20 mouse cellular contexts compared by ENCODE assay signal in the genomic region with DNA sequence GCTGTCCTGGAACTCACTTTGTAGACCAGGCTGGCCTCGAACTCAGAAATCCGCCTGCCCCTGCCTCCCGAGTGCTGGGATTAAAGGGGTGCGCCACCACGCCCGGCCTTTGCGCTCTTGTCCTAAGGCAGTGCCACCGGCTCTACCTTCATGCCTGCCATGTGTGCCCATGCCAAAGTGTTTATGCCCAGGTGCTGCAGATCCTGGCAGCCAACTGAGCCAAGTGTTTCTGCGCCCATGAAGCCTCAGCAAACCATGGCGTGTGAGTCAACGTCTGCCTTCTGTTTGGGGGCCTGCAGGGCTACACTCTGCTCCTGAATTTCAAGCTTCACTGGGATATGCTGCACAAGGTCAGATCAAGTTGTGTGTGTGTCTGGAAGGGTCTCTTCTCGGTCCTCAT. TPM values are rescaled to one million over a fixed set of nuclear protein-coding genes. Genes with fewer than 3 reads are reported as not detected.
A peak's percentile ranks its signal among the peaks of the same experiment; 100 is the strongest.
DNase-seq lines count a peak whose midpoint lies in the region; ATAC-seq and TF ChIP-seq lines count a peak whose summit lies in the region.
"Had no signal": no experiment of that assay in that cellular context is flagged by ENCODE, and none has a peak within 500 bp of the region (broad histone marks: within the 10 kb centered on the region; RNA-seq: fewer than 3 reads in every experiment).

No protein-coding gene starts in this region.

- H3K4me1 ChIP-seq in liver, embryonic 11.5 days (replicated peaks; ENCODE audit: control insufficient read depth, insufficient read depth, low read length) = peaks cover 2% of the 10 kb centered on the region; the same call in 1 of the 2 replicates
- peaks cover 11% of the 10 kb centered on the region; the same call in 1 of the 2 replicates for H3K4me1 ChIP-seq in liver, postnatal 0 days (ENCODE audit: insufficient read depth)
- H3K4me1 ChIP-seq in intestine, embryonic 16.5 days (ENCODE audit: control insufficient read depth, insufficient read depth, low read length) = peaks cover 38% of the 10 kb centered on the region
- H3K4me1 ChIP-seq in stomach, embryonic 16.5 days (ENCODE audit: control insufficient read depth, insufficient read depth, low read length) = peaks cover 3% of the 10 kb centered on the region; the same call in 1 of the 2 replicates
- H3K4me1 ChIP-seq: hindbrain, embryonic 12.5 days; neural tube, embryonic 15.5 days had no signal

- H3K4me3 ChIP-seq in liver, embryonic 11.5 days (ENCODE audit: low read depth, low read length) = no peak overlapping the region
- no peak overlapping the region for H3K4me3 ChIP-seq in liver, postnatal 0 days (ENCODE audit: low read depth, low read length)
- H3K4me3 ChIP-seq in intestine, embryonic 16.5 days (ENCODE audit: low read length) = no peak overlapping the region
- H3K4me3 ChIP-seq in stomach, embryonic 16.5 days (replicated peaks; ENCODE audit: low read length) = no peak overlapping the region
- H3K4me3 ChIP-seq: embryonic facial prominence, embryonic 15.5 days; hindbrain, embryonic 12.5 days; neural tube, embryonic 15.5 days had no signal

- WGBS in liver, embryonic 11.5 days = 85% methylated on average over 12 of the region's 12 CpGs
- 89% methylated on average over 12 of the region's 12 CpGs for WGBS in liver, postnatal 0 days (ENCODE audit: insufficient replicate concordance)
- 87% methylated on average over 12 of the region's 12 CpGs for WGBS in intestine, embryonic 16.5 days
- 86% methylated on average over 12 of the region's 12 CpGs for WGBS in stomach, embryonic 16.5 days

- peak; percentile 58 for DNase-seq in cerebellum, adult 9-11 months
- no peak for DNase-seq in liver, embryonic 11.5 days (ENCODE audit: low spot score)
- no peak for DNase-seq in liver, postnatal 0 days
- DNase-seq in frontal cortex, postnatal 36 days (ENCODE audit: low spot score in 2 of 2) = no peak
- DNase-seq: gastrocnemius, postnatal 14 days; heart, adult 18-20 months; heart, postnatal 14 days; layer of hippocampus, postnatal 36 days; lung, embryonic 14.5 days; lung, postnatal 36 days; right cerebral cortex, postnatal 14 days had no signal

- H3K9ac ChIP-seq in liver, embryonic 11.5 days (ENCODE audit: low read depth, low read length) = no peak overlapping the region
- no peak overlapping the region for H3K9ac ChIP-seq in liver, postnatal 0 days (replicated peaks)
- H3K9ac ChIP-seq in intestine, embryonic 16.5 days (ENCODE audit: low read depth, low read length) = peak overlapping the region; percentile 37; the same call in 1 of the 2 replicates
- H3K9ac ChIP-seq in stomach, embryonic 16.5 days (ENCODE audit: low read length) = peak overlapping the region; percentile 10; the same call in 1 of the 2 replicates
- H3K9ac ChIP-seq: embryonic facial prominence, embryonic 15.5 days; hindbrain, embryonic 12.5 days; lung, embryonic 14.5 days; neural tube, embryonic 15.5 days had no signal

- H3K9me3 ChIP-seq in liver, embryonic 11.5 days (ENCODE audit: control insufficient read depth, low read length) = no peaks in the 10 kb centered on the region
- no peaks in the 10 kb centered on the region for H3K9me3 ChIP-seq in liver, postnatal 0 days (ENCODE audit: low read length)
- H3K9me3 ChIP-seq in intestine, embryonic 16.5 days (ENCODE audit: control insufficient read depth, low read length) = no peaks in the 10 kb centered on the region
- H3K9me3 ChIP-seq in stomach, embryonic 16.5 days (replicated peaks; ENCODE audit: control insufficient read depth, low read length) = no peaks in the 10 kb centered on the region
- H3K9me3 ChIP-seq: embryonic facial prominence, embryonic 15.5 days; hindbrain, embryonic 12.5 days; neural tube, embryonic 15.5 days had no signal

- no peak for TF ChIP-seq EP300 in liver, postnatal 0 days (IDR thresholded peaks at IDR 0.05; ENCODE audit: low read depth)

- H3K27me3 ChIP-seq in liver, embryonic 11.5 days (replicated peaks; ENCODE audit: control insufficient read depth, insufficient read depth, low read length) = no peaks in the 10 kb centered on the region
- no peaks in the 10 kb centered on the region for H3K27me3 ChIP-seq in liver, postnatal 0 days (ENCODE audit: insufficient read depth, low read length)
- H3K27me3 ChIP-seq in intestine, embryonic 16.5 days (replicated peaks; ENCODE audit: control insufficient read depth, insufficient read depth, low read length) = no peaks in the 10 kb centered on the region
- H3K27me3 ChIP-seq in stomach, embryonic 16.5 days (ENCODE audit: control insufficient read depth, insufficient read depth, low read length) = no peaks in the 10 kb centered on the region
- H3K27me3 ChIP-seq: embryonic facial prominence, embryonic 15.5 days; hindbrain, embryonic 12.5 days; neural tube, embryonic 15.5 days had no signal

- no peaks in the 10 kb centered on the region for H3K36me3 ChIP-seq in liver, embryonic 11.5 days (ENCODE audit: control insufficient read depth, insufficient read depth, low read length)
- H3K36me3 ChIP-seq in liver, postnatal 0 days (replicated peaks; ENCODE audit: insufficient read depth, low read length) = no peaks in the 10 kb centered on the region
- no peaks in the 10 kb centered on the region for H3K36me3 ChIP-seq in intestine, embryonic 16.5 days (ENCODE audit: control insufficient read depth, insufficient read depth, low read length)
- H3K36me3 ChIP-seq in stomach, embryonic 16.5 days (ENCODE audit: control insufficient read depth, insufficient read depth, low read length) = no peaks in the 10 kb centered on the region

- no peak overlapping the region for H3K4me2 ChIP-seq in liver, embryonic 11.5 days
- H3K4me2 ChIP-seq in liver, postnatal 0 days (ENCODE audit: low read depth, low read length) = no peak overlapping the region
- H3K4me2 ChIP-seq in intestine, embryonic 16.5 days (ENCODE audit: low read depth, low read length) = no peak overlapping the region
- H3K4me2 ChIP-seq in stomach, embryonic 16.5 days (ENCODE audit: low read depth, low read length) = no peak overlapping the region
- H3K4me2 ChIP-seq: embryonic facial prominence, embryonic 15.5 days; hindbrain, embryonic 12.5 days; lung, embryonic 14.5 days; neural tube, embryonic 15.5 days had no signal

- ATAC-seq in cerebellum, adult (ENCODE audit: insufficient number of reproducible peaks, low FRiP score, low TSS enrichment) = no peak
- ATAC-seq in liver, embryonic 11.5 days (replicated peaks; ENCODE audit: low FRiP score) = no peak
- no peak for ATAC-seq in liver, postnatal 0 days
- ATAC-seq in intestine, embryonic 16.5 days = no peak
- no peak for ATAC-seq in stomach, embryonic 16.5 days (ENCODE audit: insufficient read depth, low FRiP score)
- ATAC-seq in activated CD4-positive, CD25-positive, alpha-beta regulatory T cell, adult 4 months = no peak
- ATAC-seq: midbrain, embryonic 16.5 days had no signal

- H3K27ac ChIP-seq in liver, embryonic 11.5 days (ENCODE audit: low read depth, low read length) = peak overlapping the region; percentile 33; the same call in 1 of the 2 replicates
- H3K27ac ChIP-seq in liver, postnatal 0 days (ENCODE audit: low read depth) = no peak overlapping the region
- H3K27ac ChIP-seq in intestine, embryonic 16.5 days (ENCODE audit: low read length) = peak overlapping the region; percentile 94
- H3K27ac ChIP-seq in stomach, embryonic 16.5 days (ENCODE audit: low read length) = peak overlapping the region; percentile 92
- H3K27ac ChIP-seq: embryonic facial prominence, embryonic 15.5 days; hindbrain, embryonic 12.5 days; kidney, postnatal 0 days; neural tube, embryonic 15.5 days had no signal

- no peak for TF ChIP-seq CTCF in liver, postnatal 0 days (IDR thresholded peaks at IDR 0.05; ENCODE audit: low read depth)

RNA-seq across cellular contexts. Expression of a gene that starts 13.8 kb away (rescaled TPM):
- polyA plus RNA-seq in liver, embryonic 11.5 days (2014; fragmentation: Nextera tagmentation; extraction: Ambion mirVana) = not detected in 2 replicates
- polyA plus RNA-seq in liver, postnatal 0 days (2015; fragmentation: Nextera tagmentation; extraction: Ambion mirVana) = 0.13 and 38.9 TPM in 2 replicates
- 1,904 and 2,500 TPM in 2 replicates for polyA plus RNA-seq in intestine, embryonic 16.5 days (2015; fragmentation: Nextera tagmentation; extraction: Ambion mirVana)
- polyA plus RNA-seq in stomach, embryonic 16.5 days (2015; fragmentation: Nextera tagmentation; extraction: Ambion mirVana) = 3,395 and 3,754 TPM in 2 replicates
- not detected for polyA plus RNA-seq in activated CD4-positive, CD25-positive, alpha-beta regulatory T cell, adult 4 months (2017; shearing (Covaris generic))
- polyA plus RNA-seq: hindbrain, embryonic 12.5 days; kidney, postnatal 0 days; lung, embryonic 14.5 days; midbrain, embryonic 16.5 days; neural tube, embryonic 15.5 days had no signal

RNA-seq across cellular contexts. Expression of a gene that starts 39.0 kb away (rescaled TPM):
- 26.1 and 27.8 TPM in 2 replicates for polyA plus RNA-seq in liver, embryonic 11.5 days (2014; fragmentation: Nextera tagmentation; extraction: Ambion mirVana)
- polyA plus RNA-seq in liver, postnatal 0 days (2015; fragmentation: Nextera tagmentation; extraction: Ambion mirVana) = 9.9 and 11.6 TPM in 2 replicates
- polyA plus RNA-seq in intestine, embryonic 16.5 days (2015; fragmentation: Nextera tagmentation; extraction: Ambion mirVana) = 44.6 and 48.5 TPM in 2 replicates
- 38.5 and 44.6 TPM in 2 replicates for polyA plus RNA-seq in stomach, embryonic 16.5 days (2015; fragmentation: Nextera tagmentation; extraction: Ambion mirVana)
- polyA plus RNA-seq in activated CD4-positive, CD25-positive, alpha-beta regulatory T cell, adult 4 months (2017; shearing (Covaris generic)) = under 1 TPM; 0.21 to 0.38 TPM

Comparison
In these comparisons a context has a peak if more than half of its experiments do, and no peak if none do; other contexts are left out.
1. H3K9ac ChIP-seq: peak in intestine, embryonic 16.5 days (single experiment) and stomach, embryonic 16.5 days (single experiment); none in liver, embryonic 11.5 days (single experiment) and liver, postnatal 0 days (single experiment).
2. RNA of a gene that starts 13.8 kb away (polyA plus RNA-seq): 3,395 to 3,754 TPM in stomach, embryonic 16.5 days and 1,904 to 2,500 TPM in intestine, embryonic 16.5 days; 0.13 to 38.9 TPM in liver, postnatal 0 days, not detected in liver, embryonic 11.5 days and not detected in activated CD4-positive, CD25-positive, alpha-beta regulatory T cell, adult 4 months; every median in the first group is over 10 times any median in the second.